Mouse (Mus musculus): ENCODE data around the gene Fut2. TPM values are rescaled to one million over a fixed set of nuclear protein-coding genes. Genes with fewer than 3 reads are reported as not detected.

Gene Fut2
- total RNA-seq, 2 experiments from 2014 or later = 0.28 to 2.0 TPM

- peak; percentile 56 to 58 for DNase-seq
- intact Hi-C loops (cut with DNase I) = loop anchor here (2.0 kb wide), 1 partner anchor 41 kb away; no protein-coding TSS in a partner anchor
These were observed 24.7 kb downstream of the Fut2 start for GRCm38 (mm10) chr7:45641391-45642040.

- intact Hi-C loops (cut with DNase I) = no loop called here
- peak in 1 of 2 experiments; percentile 27 for DNase-seq
These were observed 25.8 kb downstream of the Fut2 start for GRCm38 (mm10) chr7:45640191-45640957.

- intact Hi-C loops (cut with DNase I) = no loop called here
- no peak for DNase-seq
These were observed 26.6 kb downstream of the Fut2 start, which contains the start of gene Mamstr for GRCm38 (mm10) chr7:45639561-45640027. Gene Mamstr (plus strand): TSS chr7:45639977.

GRCm38 (mm10) chr7:45638623-45639401, 27.4 kb downstream of the Fut2 start:
- peak; percentile 81 to 82 for DNase-seq
- intact Hi-C loops (cut with DNase I) = no loop called here

DNA sequence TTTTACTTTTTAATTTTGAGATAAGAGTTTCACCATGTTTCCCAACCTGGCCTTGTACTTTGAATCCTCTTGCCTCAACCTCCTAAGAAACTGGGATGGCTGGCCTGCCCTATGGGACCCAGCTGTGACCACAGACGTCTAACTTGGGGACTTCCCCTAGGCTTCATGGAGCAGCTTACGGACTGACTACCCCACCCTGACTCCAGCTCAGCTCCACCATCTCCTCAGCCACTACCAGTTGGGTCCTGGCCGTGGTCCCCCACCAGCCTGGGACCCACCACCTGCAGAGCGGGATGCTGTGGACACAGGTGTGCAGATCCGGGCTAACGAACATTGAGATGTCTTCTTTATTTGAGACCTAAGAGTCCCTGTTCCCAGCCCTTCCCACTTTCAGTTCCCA, 28.5 kb downstream of the Fut2 start:
- DNase-seq = no peak
- intact Hi-C loops (cut with DNase I) = no loop called here

GRCm38 (mm10) chr7:45635711-45636688, 30.2 kb downstream of the Fut2 start:
- peak; percentile 46 to 69 for DNase-seq
- intact Hi-C loops (cut with DNase I) = no loop called here

- intact Hi-C loops (cut with DNase I) = no loop called here
- peak in 1 of 2 experiments; percentile 33 for DNase-seq
These were observed 31.1 kb downstream of the Fut2 start for GRCm38 (mm10) chr7:45634946-45635681.

DNA sequence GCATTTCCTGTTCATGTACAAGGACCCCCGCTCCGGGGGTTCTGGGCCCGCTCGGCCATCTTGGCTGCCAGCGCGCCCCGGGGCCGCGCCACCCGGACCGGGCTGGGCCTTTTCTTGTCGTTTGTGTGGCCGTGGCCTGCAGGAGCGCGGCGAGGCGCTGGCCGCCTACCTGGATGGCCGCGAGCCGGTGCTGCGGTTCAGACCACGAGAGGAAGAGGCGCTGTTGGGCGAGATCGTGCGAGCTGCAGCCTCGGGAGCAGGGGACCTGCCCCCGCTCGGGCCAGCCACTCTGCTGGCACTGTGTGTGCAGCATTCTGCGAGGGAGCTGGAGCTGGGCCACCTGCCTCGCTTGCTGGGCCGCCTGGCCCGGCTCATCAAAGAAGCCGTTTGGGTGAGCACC, 33.7 kb downstream of the Fut2 start:
- intact Hi-C loops (cut with DNase I) = no loop called here
- peak in 1 of 2 experiments; percentile 28 for DNase-seq

DNA sequence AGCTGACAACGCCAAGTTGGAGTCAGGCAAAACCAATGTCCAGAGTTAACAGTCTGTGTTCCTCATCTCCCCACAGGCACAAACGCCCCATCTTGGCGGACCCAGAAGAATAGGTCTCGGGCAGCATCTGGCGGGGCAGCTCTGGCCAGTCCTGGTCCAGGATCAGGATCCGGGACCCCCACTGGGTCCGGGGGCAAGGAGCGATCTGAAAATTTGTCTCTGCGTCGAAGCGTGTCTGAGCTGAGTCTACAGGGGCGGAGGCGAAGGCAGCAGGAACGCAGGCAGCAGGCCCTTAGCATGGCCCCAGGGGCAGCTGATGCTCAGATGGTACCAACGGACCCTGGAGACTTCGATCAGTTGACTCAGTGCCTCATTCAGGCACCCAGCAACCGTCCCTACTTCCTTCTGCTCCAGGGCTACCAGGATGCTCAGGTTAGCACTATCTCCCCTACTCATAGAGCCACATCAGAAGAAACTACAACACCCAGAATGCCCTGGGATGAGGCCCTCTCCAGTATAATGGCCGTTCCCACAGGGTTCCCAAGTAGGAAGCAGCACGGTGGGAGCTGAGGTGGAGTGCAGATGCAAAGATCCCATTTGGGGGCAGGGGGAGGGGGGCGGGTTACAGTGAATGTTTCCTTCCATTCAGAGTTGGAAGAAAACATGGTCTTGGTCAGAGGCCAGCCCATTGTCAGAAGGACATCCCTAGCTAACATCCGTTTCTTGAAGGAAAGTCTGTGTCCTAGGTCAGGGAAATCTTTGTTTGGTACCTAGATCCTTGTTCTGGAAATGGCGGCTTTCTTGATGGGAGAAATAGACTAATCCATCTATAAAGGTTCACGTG, 35.9 kb downstream of the Fut2 start:
- no peak for DNase-seq
- intact Hi-C loops (cut with DNase I) = loop anchor here (1.0 kb wide), 1 partner anchor 52 kb away; no protein-coding TSS in a partner anchor

DNA sequence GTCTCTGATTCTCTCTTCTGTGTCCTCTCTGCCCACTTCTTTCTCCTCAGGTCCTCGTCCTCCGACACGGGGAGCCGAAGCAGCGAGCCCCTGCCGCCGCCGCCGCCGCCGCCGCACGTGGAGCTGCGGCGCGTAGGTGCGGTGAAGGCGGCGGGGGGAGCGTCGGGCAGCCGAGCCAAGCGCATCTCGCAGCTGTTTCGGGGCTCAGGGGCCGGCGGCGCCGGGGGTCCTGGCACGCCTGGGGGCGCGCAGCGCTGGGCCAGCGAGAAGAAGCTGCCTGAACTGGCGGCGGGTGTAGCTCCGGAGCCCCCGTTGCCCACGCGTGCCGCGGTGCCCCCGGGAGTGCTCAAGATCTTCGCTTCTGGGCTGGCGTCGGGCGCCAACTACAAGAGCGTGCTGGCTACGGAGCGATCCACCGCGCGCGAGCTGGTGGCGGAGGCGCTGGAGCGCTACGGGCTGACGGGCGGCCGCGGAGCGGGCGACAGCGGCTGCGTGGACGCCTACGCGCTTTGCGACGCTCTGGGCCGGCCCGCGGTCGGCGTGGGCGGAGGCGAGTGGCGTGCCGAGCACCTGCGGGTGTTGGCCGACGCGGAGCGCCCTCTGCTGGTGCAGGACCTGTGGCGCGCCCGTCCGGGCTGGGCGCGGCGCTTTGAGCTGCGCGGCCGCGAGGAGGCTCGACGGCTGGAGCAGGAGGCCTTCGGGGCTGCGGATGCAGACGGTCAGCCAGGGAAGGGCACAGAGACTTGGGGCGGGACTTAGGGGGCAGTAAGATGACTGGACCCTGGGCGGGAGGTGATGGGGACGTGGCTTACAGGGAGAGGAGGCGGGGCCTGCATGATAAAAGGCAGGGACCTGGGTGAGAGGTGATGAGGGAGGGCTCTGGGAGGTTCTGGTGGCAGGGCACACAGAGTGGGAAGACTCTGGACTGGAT, 37.6 kb downstream of the Fut2 start:
- DNase-seq = peak; percentile 90 to 94
- intact Hi-C loops (cut with DNase I) = loop anchor here (5.0 kb wide), 1 partner anchor 36 kb away; no protein-coding TSS in a partner anchor

- intact Hi-C loops (cut with DNase I) = loop anchor here (5.0 kb wide), 1 partner anchor 35 kb away; no protein-coding TSS in a partner anchor
- DNase-seq = peak; percentile 60 to 62
These were observed 38.9 kb downstream of the Fut2 start, which contains the start of gene Rasip1 for GRCm38 (mm10) chr7:45627261-45627660. Gene Rasip1 (plus strand): TSS chr7:45627488.

DNA sequence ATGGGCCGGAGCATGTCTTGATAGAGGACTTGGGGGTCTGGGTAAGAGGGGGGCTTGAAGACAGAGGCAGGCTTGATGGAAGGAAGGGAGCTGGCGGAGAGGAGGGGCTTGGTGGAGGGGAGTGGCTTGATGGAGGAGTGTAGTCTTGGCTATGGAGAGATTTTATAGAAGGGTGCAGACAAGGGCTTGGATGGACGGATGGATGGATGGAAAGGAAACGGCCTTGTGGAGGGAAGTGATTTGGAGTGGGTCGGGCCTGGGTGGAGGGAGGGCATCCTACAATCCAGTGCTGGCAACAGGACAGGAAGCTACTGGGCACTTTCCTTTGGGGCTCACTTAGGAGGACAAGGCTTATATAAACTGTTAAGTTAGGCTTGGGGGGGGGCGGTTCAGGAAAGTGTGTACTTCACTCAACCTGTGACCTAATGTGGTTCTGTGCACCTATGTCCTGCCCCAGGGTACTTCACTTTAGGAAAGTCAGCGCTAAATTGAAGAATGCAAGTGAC, 39.6 kb downstream of the Fut2 start:
- no peak for DNase-seq
- intact Hi-C loops (cut with DNase I) = loop anchor here (5.0 kb wide), 1 partner anchor 34 kb away; no protein-coding TSS in a partner anchor

- no peak for DNase-seq
- intact Hi-C loops (cut with DNase I) = loop anchor here (5.0 kb wide), 1 partner anchor 33 kb away; no protein-coding TSS in a partner anchor
These were observed 40.7 kb downstream of the Fut2 start for GRCm38 (mm10) chr7:45625481-45625880.

GRCm38 (mm10) chr7:45624718-45625117, 41.5 kb downstream of the Fut2 start:
- intact Hi-C loops (cut with DNase I) = loop anchor here (5.0 kb wide), 1 partner anchor 32 kb away; no protein-coding TSS in a partner anchor

DNA sequence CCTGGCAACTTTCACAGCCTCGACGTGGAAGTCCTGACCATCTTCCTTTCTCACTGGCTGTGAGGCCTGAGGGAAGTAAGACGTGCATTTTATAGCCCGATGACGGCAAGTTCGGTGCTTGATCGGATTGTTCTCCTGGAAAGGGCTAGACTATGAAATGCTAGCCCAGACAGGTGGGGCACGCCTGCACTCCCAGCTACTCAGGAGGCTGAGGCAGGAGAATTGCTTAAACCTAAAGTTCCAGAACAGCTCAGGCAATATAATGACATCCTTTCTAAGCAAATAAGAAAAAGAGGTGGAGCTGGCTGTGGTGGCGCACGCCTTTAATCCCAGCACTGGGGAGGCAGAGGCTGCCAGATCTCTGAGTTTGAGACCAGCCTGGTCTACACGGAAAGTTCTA, 42.7 kb downstream of the Fut2 start:
- DNase-seq = no peak
- intact Hi-C loops (cut with DNase I) = no loop called here

More at GRCm38 (mm10) chr7:45624718-45625117, 41.5 kb downstream of the Fut2 start:
- DNase-seq = no peak

DNA sequence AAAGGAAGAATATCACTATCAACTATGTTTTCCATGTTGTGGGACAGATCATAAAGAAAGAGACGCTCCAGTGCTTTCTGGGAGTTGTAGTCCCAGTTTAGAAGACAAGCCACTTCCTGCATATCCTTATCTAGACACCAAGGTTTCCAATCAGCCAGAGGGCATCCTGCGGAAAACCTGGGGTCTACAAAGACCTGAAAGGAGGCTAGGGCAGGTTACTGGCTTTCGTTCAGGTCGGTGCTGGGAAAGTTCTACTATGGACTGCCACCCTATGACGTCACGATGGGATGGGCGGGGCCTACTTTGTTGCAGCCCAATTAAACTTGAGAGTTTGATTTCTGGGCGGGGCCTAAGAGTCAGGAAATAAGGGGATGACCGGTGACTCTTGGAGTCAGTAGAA, 44.8 kb downstream of the Fut2 start, which contains the start of gene Izumo1:
Izumo1 (plus strand) TSS at position 369 of the 400 bp plus-strand sequence.
- DNase-seq = peak in 1 of 2 experiments; percentile 58
- intact Hi-C loops (cut with DNase I) = no loop called here
